9 mouse cellular contexts compared by ENCODE assay signal in the genomic region with DNA sequence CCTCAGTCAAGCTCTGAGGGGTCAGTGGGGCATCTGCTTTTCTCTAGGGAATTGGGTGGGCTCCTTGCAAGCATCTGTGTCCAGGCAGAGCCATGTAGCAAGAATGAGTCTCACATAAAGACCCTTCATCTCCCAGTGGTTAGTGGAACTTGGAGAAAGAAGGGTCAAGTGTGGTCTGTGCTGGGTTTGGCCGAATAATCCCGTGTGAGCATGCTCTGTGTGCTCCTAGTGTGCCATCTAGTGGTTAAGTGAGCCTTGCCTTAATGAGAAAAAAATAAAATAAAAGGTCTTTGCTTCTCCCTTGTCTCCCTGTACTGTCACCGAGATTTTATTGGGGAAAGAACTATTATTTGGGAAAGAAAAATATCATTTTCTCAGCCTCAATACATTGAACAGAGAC. TPM values are rescaled to one million over a fixed set of nuclear protein-coding genes. Genes with fewer than 3 reads are reported as not detected.
A peak's percentile ranks its signal among the peaks of the same experiment; 100 is the strongest.
DNase-seq lines count a peak whose midpoint lies in the region; ATAC-seq and TF ChIP-seq lines count a peak whose summit lies in the region.
"Had no signal": no experiment of that assay in that cellular context is flagged by ENCODE, and none has a peak within 500 bp of the region (broad histone marks: within the 10 kb centered on the region; RNA-seq: fewer than 3 reads in every experiment).

No protein-coding gene starts in this region.

- WGBS in spleen, adult 2 months: 17% methylated on average over 3 of the region's 3 CpGs
- WGBS in kidney, adult 2 months: 8% methylated on average over 3 of the region's 3 CpGs

- no peak overlapping the region for H3K27ac ChIP-seq in spleen, adult 2 months (ENCODE audit: insufficient read depth, low read length)
- no peak overlapping the region for H3K27ac ChIP-seq in kidney, adult 2 months (ENCODE audit: insufficient read depth, low read depth, low read length)
- H3K27ac ChIP-seq: heart, embryonic 15.5 days had no signal

- DNase-seq in cerebellum, adult 8-10 months: peak; percentile 35
- DNase-seq in cerebellum, adult 11-12 months: no peak
- peak; percentile 2 to 4 for DNase-seq in spleen, adult 2 months (ENCODE audit: low read depth in 1 of 2, low spot score in 2 of 2)
- DNase-seq in spleen, adult 12 weeks (ENCODE audit: low spot score): no peak
- DNase-seq in kidney, adult 2 months: peak; percentile 61
- DNase-seq in layer of hippocampus, adult 11-12 months (ENCODE audit: low spot score): no peak

- no peak overlapping the region for H3K4me3 ChIP-seq in spleen, adult 2 months (ENCODE audit: extremely low read depth, insufficient read depth, insufficient read length)
- H3K4me3 ChIP-seq in kidney, adult 2 months (ENCODE audit: insufficient read depth, low read depth, low read length): no peak overlapping the region
- H3K4me3 ChIP-seq: heart, embryonic 15.5 days had no signal

- peak; percentile 50; the same call in 1 of the 2 replicates for TF ChIP-seq CTCF in spleen, adult 2 months (IDR thresholded peaks at IDR 0.05; ENCODE audit: extremely low read depth, insufficient read depth, insufficient read length, insufficient replicate concordance)
- peak; percentile 87 for TF ChIP-seq CTCF in kidney, adult 2 months (conservative IDR thresholded peaks at IDR 0.05; ENCODE audit: insufficient read depth, insufficient read length, low read depth, low read length)

- peak; percentile 82 for ATAC-seq in common myeloid progenitor, adult 5-6 weeks (replicated peaks; ENCODE audit: low read depth, poor library complexity, severe bottlenecking)
- ATAC-seq in megakaryocyte-erythroid progenitor cell, adult 5-6 weeks (replicated peaks; ENCODE audit: low FRiP score, low TSS enrichment, poor library complexity, severe bottlenecking): peak; percentile 52; the same call in 1 of the 2 replicates

- no peaks in the 10 kb centered on the region for H3K4me1 ChIP-seq in spleen, adult 2 months (ENCODE audit: control insufficient read depth, insufficient read depth, insufficient read length)
- H3K4me1 ChIP-seq in kidney, adult 2 months (ENCODE audit: control insufficient read depth, insufficient read depth, low read length): no peaks in the 10 kb centered on the region
- H3K4me1 ChIP-seq: heart, embryonic 15.5 days had no signal

- H3K36me3 ChIP-seq in spleen, adult 2 months (ENCODE audit: control insufficient read depth, insufficient read depth, low read length): no peaks in the 10 kb centered on the region
- H3K36me3 ChIP-seq in kidney, adult 2 months (ENCODE audit: control insufficient read depth, insufficient read depth, low read length): no peaks in the 10 kb centered on the region
- H3K36me3 ChIP-seq: heart, embryonic 15.5 days had no signal

- no peak for TF ChIP-seq POLR2A in spleen, adult 2 months (IDR thresholded peaks at IDR 0.05; ENCODE audit: low read depth, low read length)
- TF ChIP-seq POLR2A in kidney, adult 2 months (IDR thresholded peaks at IDR 0.05; ENCODE audit: low read depth, low read length): no peak

- no peaks in the 10 kb centered on the region for H3K27me3 ChIP-seq in spleen, adult 2 months (ENCODE audit: control insufficient read depth, insufficient read depth, low read length)
- H3K27me3 ChIP-seq in kidney, adult 2 months (replicated peaks; ENCODE audit: control insufficient read depth, insufficient read depth, low read length): no peaks in the 10 kb centered on the region
- H3K27me3 ChIP-seq: heart, embryonic 15.5 days had no signal

RNA-seq across cellular contexts. Expression of gene Nostrin, which starts 34.9 kb away (rescaled TPM):
- 1.1 and 1.2 TPM in 2 replicates for polyA plus RNA-seq in spleen, adult 2 months (2012; rRNA removed)
- 4.4 and 4.6 TPM in 2 replicates for total RNA-seq in common myeloid progenitor, adult 5-6 weeks (2017)
- 0.75 and 1.0 TPM in 2 replicates for polyA plus RNA-seq in kidney, adult 2 months (2012; rRNA removed)
- total RNA-seq in megakaryocyte-erythroid progenitor cell, adult 5-6 weeks (2014; fragmentation: Nextera tagmentation): not detected in 2 replicates
- not detected in 2 replicates for total RNA-seq in megakaryocyte-erythroid progenitor cell, adult 5-6 weeks (2017)

Comparison
In these comparisons a context has a peak if more than half of its experiments do, and no peak if none do; other contexts are left out.
1. DNase-seq: peak in cerebellum, adult 8-10 months (single experiment), spleen, adult 2 months (2 of 2) and kidney, adult 2 months (single experiment); none in cerebellum, adult 11-12 months (single experiment), spleen, adult 12 weeks (single experiment) and layer of hippocampus, adult 11-12 months (single experiment).